Mouse (Mus musculus): Measurements from ENCODE around the gene Clcnkb.
A peak's percentile ranks its signal among the peaks of the same experiment; 100 is the strongest.

- TF ChIP-seq CTCF (IDR thresholded peaks at IDR 0.05; ENCODE audit: insufficient read depth, low read depth, low read length), result peak; percentile 88
- TF ChIP-seq POLR2A (IDR thresholded peaks at IDR 0.05; ENCODE audit: insufficient read depth, low read depth, low read length), result no peak
Observed at GRCm38 (mm10) chr4:141385275-141385674, 30.5 kb downstream of the Clcnkb start.
